ENCODE assay signal across 28 mouse cellular contexts in genomic region chr2:93782682-93783081, GRCm38 (mm10). TPM values are rescaled to one million over a fixed set of nuclear protein-coding genes. Genes with fewer than 3 reads are reported as not detected.
DNase-seq lines count a peak whose midpoint lies in the region; ATAC-seq and TF ChIP-seq lines count a peak whose summit lies in the region.
"Had no signal": no experiment of that assay in that cellular context is flagged by ENCODE, and none has a peak within 500 bp of the region (broad histone marks: within the 10 kb centered on the region; RNA-seq: fewer than 3 reads in every experiment).

No protein-coding gene starts in this region.

- peak; percentile 34; the same call in 1 of the 2 replicates for ATAC-seq in limb, embryonic 13.5 days (ENCODE audit: low FRiP score, low read depth)
- ATAC-seq in megakaryocyte, adult 5-6 weeks (ENCODE audit: poor library complexity, severe bottlenecking), result peak; percentile 47
- ATAC-seq: CD4-positive, CD25-positive, alpha-beta regulatory T cell, adult 4 months; forebrain, embryonic 15.5 days; hindbrain, postnatal 0 days; inflammation-experienced regulatory T-cells, adult 6 months had no signal

- peaks cover 14% of the 10 kb centered on the region for H3K36me3 ChIP-seq in limb, embryonic 13.5 days
- 0 out of 2 replicates have a peak, but pooled peaks cover 6% of the 10 kb centered on the region for H3K36me3 ChIP-seq in limb, embryonic 10.5 days
- H3K36me3 ChIP-seq: forebrain, embryonic 15.5 days had no signal

- peaks cover 52% of the 10 kb centered on the region for H3K4me1 ChIP-seq in limb, embryonic 13.5 days
- H3K4me1 ChIP-seq in limb, embryonic 10.5 days, result peaks cover 65% of the 10 kb centered on the region

- no peak overlapping the region for H3K9ac ChIP-seq in limb, embryonic 13.5 days
- H3K9ac ChIP-seq: embryonic facial prominence, embryonic 13.5 days; forebrain, embryonic 12.5 days; forebrain, embryonic 15.5 days; heart, embryonic 12.5 days; heart, embryonic 15.5 days; hindbrain, embryonic 13.5 days had no signal

- H3K27me3 ChIP-seq in limb, embryonic 13.5 days, result peaks cover 24% of the 10 kb centered on the region
- peaks cover 53% of the 10 kb centered on the region for H3K27me3 ChIP-seq in limb, embryonic 10.5 days (ENCODE audit: low read depth, poor library complexity, severe bottlenecking)
- H3K27me3 ChIP-seq: embryonic facial prominence, embryonic 13.5 days; forebrain, embryonic 12.5 days; forebrain, embryonic 15.5 days; heart, embryonic 12.5 days; heart, embryonic 15.5 days; hindbrain, embryonic 13.5 days had no signal

- no peak overlapping the region for H3K4me3 ChIP-seq in gastrocnemius, adult 2 months
- H3K4me3 ChIP-seq in limb, embryonic 13.5 days, result no peak overlapping the region
- no peak overlapping the region for H3K4me3 ChIP-seq in limb, embryonic 10.5 days
- H3K4me3 ChIP-seq: embryonic facial prominence, embryonic 10.5 days; embryonic facial prominence, embryonic 13.5 days; erythroblast, embryonic 14.5 days; forebrain, embryonic 12.5 days; forebrain, embryonic 15.5 days; heart, embryonic 12.5 days; heart, embryonic 15.5 days; hindbrain, embryonic 10.5 days; hindbrain, embryonic 13.5 days had no signal

- H3K9me3 ChIP-seq in limb, embryonic 13.5 days, result no peaks in the 10 kb centered on the region
- no peaks in the 10 kb centered on the region for H3K9me3 ChIP-seq in limb, embryonic 10.5 days (replicated peaks)
- H3K9me3 ChIP-seq: embryonic facial prominence, embryonic 10.5 days; embryonic facial prominence, embryonic 13.5 days; forebrain, embryonic 12.5 days; forebrain, embryonic 15.5 days; heart, embryonic 12.5 days; heart, embryonic 15.5 days; hindbrain, embryonic 10.5 days; hindbrain, embryonic 13.5 days had no signal

- TF ChIP-seq CTCF in gastrocnemius, adult 2 months (IDR thresholded peaks at IDR 0.05), result no peak

- intact Hi-C loops in gastrocnemius, adult 2 months (cut with DNase I), result no loop called here

- H3K27ac ChIP-seq in gastrocnemius, adult 2 months, result no peak overlapping the region
- 0 out of 2 replicates have a peak overlapping the region, but pooled peaks have one; percentile 6 for H3K27ac ChIP-seq in limb, embryonic 13.5 days
- H3K27ac ChIP-seq in limb, embryonic 10.5 days, result no peak overlapping the region
- H3K27ac ChIP-seq: embryonic facial prominence, embryonic 13.5 days; forebrain, embryonic 12.5 days; forebrain, embryonic 15.5 days; heart, embryonic 15.5 days; hindbrain, embryonic 13.5 days; hindbrain, postnatal 0 days had no signal

- WGBS in limb, embryonic 13.5 days, result 49% methylated on average over 5 of the region's 5 CpGs
- WGBS in limb, embryonic 10.5 days, result 74% methylated on average over 5 of the region's 5 CpGs

- no peak overlapping the region for H3K4me2 ChIP-seq in limb, embryonic 13.5 days (replicated peaks)
- H3K4me2 ChIP-seq: embryonic facial prominence, embryonic 13.5 days; forebrain, embryonic 12.5 days; forebrain, embryonic 15.5 days; heart, embryonic 12.5 days; heart, embryonic 15.5 days; hindbrain, embryonic 13.5 days had no signal

- DNase-seq in gastrocnemius, adult 2 months, result peak; percentile 8
- no peak for DNase-seq in gastrocnemius, adult 18-20 months (ENCODE audit: low spot score)
- DNase-seq in limb, embryonic 10.5 days (ENCODE audit: low spot score), result no peak
- DNase-seq in thymus, postnatal 4 days, result no peak
- no peak for DNase-seq in right cerebral cortex, postnatal 25 days
- DNase-seq: adrenal gland, adult 8-10 months; adrenal gland, postnatal 25 days; cerebellum, adult 11-12 months; cerebellum, adult 8-10 months; embryo, embryonic 11 days; gastrocnemius, postnatal 14 days; heart, adult 18-20 months; heart, postnatal 10 days; heart, postnatal 36 days had no signal

RNA-seq across cellular contexts. Expression of gene Ext2, which starts 39.7 kb away (rescaled TPM):
- total RNA-seq in gastrocnemius, adult 2 months (2021), result 10 to 100 TPM; 39.6 to 41.5 TPM
- total RNA-seq in gastrocnemius, adult 18-20 months (2021), result 10 to 100 TPM; 39.0 to 40.2 TPM
- polyA plus RNA-seq in limb, embryonic 13.5 days (2015; fragmentation: Nextera tagmentation; extraction: Ambion mirVana), result 104 and 106 TPM in 2 replicates
- 70.0 and 79.1 TPM in 2 replicates for polyA plus RNA-seq in limb, embryonic 10.5 days (2016; fragmentation: Nextera tagmentation; extraction: Ambion mirVana)
- 23.1 and 29.7 TPM in 2 replicates for total RNA-seq in megakaryocyte, adult 5-6 weeks (2015)
- total RNA-seq in megakaryocyte, adult 5-6 weeks (2017), result 16.3 and 20.2 TPM in 2 replicates
